Mouse (Mus musculus): ENCODE results near the gene Ugt1a6a.

Ugt1a6a gene

DNA sequence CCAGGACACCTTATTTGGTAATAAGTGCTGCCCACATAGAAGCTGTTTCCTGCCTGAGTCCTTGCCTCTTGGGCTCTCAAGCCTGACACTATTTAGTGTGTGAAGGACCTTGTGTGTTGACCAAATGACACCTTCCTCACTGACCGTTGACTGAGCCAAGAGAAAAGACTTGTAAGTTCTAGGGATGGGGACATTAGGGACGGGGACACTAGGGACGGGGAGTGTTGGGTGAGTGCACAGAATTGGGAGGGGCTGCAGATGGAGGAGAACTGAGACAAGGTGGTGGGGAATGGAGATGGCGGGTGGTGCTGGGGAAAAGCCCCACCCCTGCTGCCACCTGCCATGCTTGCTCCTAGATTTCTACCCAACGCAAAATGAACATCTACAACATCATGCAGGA lies 95.4 kb downstream of the Ugt1a6a start:
- no peak for TF ChIP-seq GATA4 (IDR thresholded peaks at IDR 0.05; ENCODE audit: insufficient replicate concordance, low read length)

DNA sequence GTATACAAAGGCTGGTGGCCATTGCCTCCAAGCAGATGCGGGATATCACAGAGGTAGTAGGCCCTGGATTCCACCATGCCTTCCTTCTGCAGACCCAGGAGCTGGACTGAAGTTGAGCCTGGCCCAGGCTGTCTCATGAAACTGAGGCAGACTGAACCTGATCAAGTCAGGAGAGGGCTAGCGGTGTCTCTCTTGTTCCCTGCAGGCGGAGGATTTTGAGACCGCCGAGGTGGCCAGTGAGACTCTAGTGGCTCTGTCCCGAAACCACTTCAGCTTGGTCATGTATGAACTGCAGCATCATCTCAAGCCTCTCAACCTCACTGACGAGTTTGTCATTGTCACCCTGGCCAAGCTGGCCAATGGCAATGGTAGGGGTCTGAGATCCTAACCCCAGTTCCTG lies 95.8 kb downstream of the Ugt1a6a start:
- TF ChIP-seq GATA4 (IDR thresholded peaks at IDR 0.05; ENCODE audit: insufficient replicate concordance, low read length) = no peak

GRCm38 (mm10) chr1:88230981-88231802 lies 96.6 kb downstream of the Ugt1a6a start:
- TF ChIP-seq GATA4 (IDR thresholded peaks at IDR 0.05; ENCODE audit: insufficient replicate concordance, low read length) = no peak

GRCm38 (mm10) chr1:88231803-88232499 lies 97.3 kb downstream of the Ugt1a6a start:
- no peak for TF ChIP-seq GATA4 (IDR thresholded peaks at IDR 0.05; ENCODE audit: insufficient replicate concordance, low read length)

- no peak for TF ChIP-seq GATA4 (IDR thresholded peaks at IDR 0.05; ENCODE audit: insufficient replicate concordance, low read length)
Observed at GRCm38 (mm10) chr1:88232664-88233380, 98.2 kb downstream of the Ugt1a6a start.

DNA sequence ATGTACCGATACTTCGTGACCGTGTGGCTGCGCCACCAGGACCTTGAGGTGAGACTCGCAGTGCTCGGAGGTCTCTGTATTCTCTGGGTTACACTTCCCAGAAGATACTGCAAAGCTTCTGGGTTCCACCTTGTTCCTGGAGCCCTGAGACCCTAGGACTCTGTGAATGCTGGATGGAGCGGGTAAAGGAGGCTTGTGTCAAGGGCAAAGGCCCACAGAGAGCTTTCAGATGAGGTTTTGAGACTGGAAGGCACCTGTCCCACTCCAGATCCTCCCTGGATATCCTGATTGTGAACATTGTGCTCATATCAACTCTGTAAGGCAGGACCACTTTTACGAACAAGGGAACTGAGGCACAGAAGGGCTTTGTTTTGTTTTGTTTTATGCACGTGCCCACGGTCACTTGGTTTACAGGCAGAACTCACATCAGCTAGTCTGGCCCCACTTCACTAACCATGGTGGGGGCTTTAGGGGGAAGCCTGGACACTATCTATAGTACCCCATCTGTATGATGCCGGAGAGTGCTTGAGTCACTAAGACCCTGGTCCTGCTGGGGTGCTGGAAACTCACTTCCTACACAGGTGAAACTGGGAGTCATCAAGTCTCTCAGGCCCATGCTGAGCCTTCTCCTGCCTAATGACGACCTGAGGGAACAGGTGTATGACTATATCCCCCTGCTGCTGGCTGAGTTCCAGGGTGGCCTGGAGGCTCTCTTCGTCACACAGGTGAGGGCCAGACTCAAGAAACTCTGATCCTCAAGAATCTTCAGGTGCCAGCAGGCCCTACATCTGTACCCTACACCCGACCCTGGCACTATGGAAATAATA lies 99.0 kb downstream of the Ugt1a6a start:
- no peak for TF ChIP-seq GATA4 (IDR thresholded peaks at IDR 0.05; ENCODE audit: insufficient replicate concordance, low read length)

- no peak for TF ChIP-seq GATA4 (IDR thresholded peaks at IDR 0.05; ENCODE audit: insufficient replicate concordance, low read length)
Observed at GRCm38 (mm10) chr1:88234248-88234610, 99.6 kb downstream of the Ugt1a6a start.

GRCm38 (mm10) chr1:88234646-88235045 lies 100.0 kb downstream of the Ugt1a6a start:
- no peak for TF ChIP-seq GATA4 (IDR thresholded peaks at IDR 0.05; ENCODE audit: insufficient replicate concordance, low read length)

DNA sequence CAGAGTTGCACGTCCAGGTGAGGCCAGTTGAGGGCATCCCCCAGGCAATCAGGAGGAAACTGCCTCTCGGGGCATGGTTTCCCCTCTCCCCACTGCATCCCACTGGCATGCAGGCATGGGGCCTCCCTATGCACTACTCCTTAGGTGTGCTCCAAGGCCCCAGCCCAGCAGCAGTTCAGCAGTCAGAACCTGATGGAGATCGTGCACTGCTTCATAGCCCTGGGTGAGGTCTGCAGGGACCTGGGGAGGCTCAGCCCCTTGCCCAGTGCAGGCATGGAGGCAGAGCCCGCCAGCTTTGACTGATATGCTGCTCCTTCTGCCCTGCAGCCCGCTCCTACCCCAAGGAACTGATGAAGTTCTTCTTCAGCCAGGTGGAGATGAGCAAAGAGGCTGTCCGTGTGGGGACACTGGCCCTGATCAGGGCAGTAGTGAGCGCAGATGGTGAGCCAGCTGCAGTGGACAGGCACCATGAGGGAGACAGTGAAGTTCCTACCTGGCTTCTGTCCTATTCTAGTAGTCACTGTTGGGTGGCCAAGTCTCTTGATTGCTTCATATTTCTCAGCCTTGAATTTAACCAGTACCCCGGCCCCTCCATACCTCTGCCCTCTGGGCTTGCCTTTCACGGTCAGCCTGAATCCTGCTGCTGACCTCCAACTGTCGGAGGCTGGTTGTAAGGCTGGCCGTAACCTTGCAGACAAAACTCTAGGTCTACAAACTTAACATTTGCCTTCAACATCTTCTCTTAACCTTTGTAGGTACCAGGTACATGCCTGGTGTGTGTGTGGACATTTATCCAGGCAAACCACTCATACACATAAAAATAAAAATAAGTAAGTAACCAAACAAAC lies 100.7 kb downstream of the Ugt1a6a start:
- no peak for TF ChIP-seq GATA4 (IDR thresholded peaks at IDR 0.05; ENCODE audit: insufficient replicate concordance, low read length)

GRCm38 (mm10) chr1:88235894-88236415 lies 101.3 kb downstream of the Ugt1a6a start:
- no peak for TF ChIP-seq GATA4 (IDR thresholded peaks at IDR 0.05; ENCODE audit: insufficient replicate concordance, low read length)

GRCm38 (mm10) chr1:88237311-88237710 lies 102.7 kb downstream of the Ugt1a6a start:
- no peak for TF ChIP-seq GATA4 (IDR thresholded peaks at IDR 0.05; ENCODE audit: insufficient replicate concordance, low read length)

DNA sequence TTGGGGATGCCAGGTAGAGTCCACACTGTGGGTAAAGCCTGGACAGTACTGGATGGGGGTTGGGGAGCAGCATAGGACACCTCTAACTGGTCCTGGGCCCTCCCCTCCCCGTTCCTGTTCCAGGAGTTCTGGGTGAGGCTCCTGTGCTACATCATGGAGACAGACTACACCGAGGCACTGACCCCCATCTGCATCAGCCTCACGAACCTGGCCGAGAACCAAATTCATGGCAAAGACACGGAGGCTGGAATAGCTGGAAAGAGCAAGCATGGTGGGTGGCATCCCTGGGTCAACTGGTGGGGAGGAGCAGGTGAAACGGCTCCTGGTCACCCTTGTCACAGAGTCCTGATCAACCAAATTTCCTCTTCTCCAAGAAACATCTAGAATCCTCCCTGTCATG lies 104.2 kb downstream of the Ugt1a6a start:
- no peak for TF ChIP-seq GATA4 (IDR thresholded peaks at IDR 0.05; ENCODE audit: insufficient replicate concordance, low read length)

GRCm38 (mm10) chr1:88240072-88240471 lies 105.5 kb downstream of the Ugt1a6a start:
- TF ChIP-seq GATA4 (IDR thresholded peaks at IDR 0.05; ENCODE audit: insufficient replicate concordance, low read length) = no peak

DNA sequence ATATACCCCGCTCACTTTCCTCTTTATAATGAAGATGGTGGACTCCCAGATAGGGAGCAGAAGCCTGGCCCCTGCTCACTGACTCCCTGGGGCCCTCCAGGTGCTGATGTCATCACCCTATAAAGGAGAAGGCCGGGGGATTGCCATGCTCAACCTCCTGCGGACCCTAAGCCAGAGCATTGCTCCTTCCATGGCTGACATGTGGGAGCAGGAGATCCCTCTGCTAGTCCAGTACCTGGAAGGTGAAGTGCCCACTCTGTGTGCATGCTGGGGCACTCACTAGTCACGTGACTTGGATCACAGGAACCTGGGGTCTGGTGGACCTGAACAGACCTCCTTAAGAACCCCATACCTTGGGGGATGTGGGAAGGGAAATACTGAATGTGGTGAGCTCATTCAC lies 106.0 kb downstream of the Ugt1a6a start:
- TF ChIP-seq GATA4 (IDR thresholded peaks at IDR 0.05; ENCODE audit: insufficient replicate concordance, low read length) = no peak

Data from liver, adult (tissue).